8 mouse cellular contexts compared by ENCODE assay signal in the genomic region with DNA sequence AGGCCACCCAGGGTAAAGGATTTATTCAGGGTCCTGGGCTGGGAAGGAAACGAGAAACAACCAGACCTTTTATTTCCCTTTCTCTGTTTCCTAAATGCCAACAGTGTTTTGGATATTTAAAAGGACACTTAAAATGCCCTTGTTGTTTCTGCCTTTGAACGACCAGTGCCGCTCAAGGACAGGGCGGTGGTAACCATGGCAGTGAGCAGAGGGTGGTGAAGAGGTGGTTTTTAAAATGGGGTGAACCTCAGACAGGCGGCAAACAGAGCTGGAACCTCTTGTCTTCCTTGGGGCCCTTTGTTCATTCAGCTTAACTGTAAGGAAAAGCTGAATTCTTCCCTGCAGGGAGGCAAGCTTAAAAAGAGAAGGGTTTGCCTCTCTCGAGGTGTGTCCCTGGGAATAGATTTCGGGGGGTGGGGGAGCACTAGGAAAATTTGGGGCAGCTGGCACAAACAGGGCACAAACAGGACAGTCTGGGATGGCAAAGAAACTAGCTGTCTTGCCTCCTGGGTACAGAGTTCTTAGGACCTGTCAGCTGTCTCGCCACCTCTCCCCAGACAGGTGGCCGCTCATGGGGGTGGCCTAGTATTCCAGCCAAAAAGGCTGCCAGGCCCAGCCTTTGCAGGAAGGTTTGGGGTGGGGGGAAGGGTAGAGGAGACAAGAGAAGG. TPM values are rescaled to one million over a fixed set of nuclear protein-coding genes. Genes with fewer than 3 reads are reported as not detected.
DNase-seq lines count a peak whose midpoint lies in the region; ATAC-seq and TF ChIP-seq lines count a peak whose summit lies in the region.

No protein-coding gene starts in this region.

- peaks cover 7% of the 10 kb centered on the region for H3K27me3 ChIP-seq in spleen, adult 2 months (ENCODE audit: control insufficient read depth, insufficient read depth, low read length)
- H3K27me3 ChIP-seq in hindbrain, postnatal 0 days (ENCODE audit: insufficient read depth, low read length) = peaks cover 7% of the 10 kb centered on the region; the same call in 1 of the 2 replicates
- peaks cover 70% of the 10 kb centered on the region for H3K27me3 ChIP-seq in midbrain, embryonic 13.5 days

- H3K4me3 ChIP-seq in spleen, adult 2 months (ENCODE audit: extremely low read depth, insufficient read depth, insufficient read length) = no peak overlapping the region
- H3K4me3 ChIP-seq in hindbrain, postnatal 0 days (ENCODE audit: low read length) = 0 out of 2 replicates have a peak overlapping the region, but pooled peaks have one; percentile 39
- peak overlapping the region; percentile 44; the same call in 1 of the 2 replicates for H3K4me3 ChIP-seq in midbrain, embryonic 13.5 days (replicated peaks)

- H3K4me2 ChIP-seq in hindbrain, postnatal 0 days (ENCODE audit: low read depth, low read length) = peak overlapping the region; percentile 68
- H3K4me2 ChIP-seq in midbrain, embryonic 13.5 days (replicated peaks) = peak overlapping the region; percentile 94

- TF ChIP-seq CTCF in spleen, adult 2 months (IDR thresholded peaks at IDR 0.05; ENCODE audit: extremely low read depth, insufficient read depth, insufficient read length, insufficient replicate concordance) = no peak
- TF ChIP-seq CTCF in hindbrain, postnatal 0 days (IDR thresholded peaks at IDR 0.05; ENCODE audit: low read depth) = no peak

- peak; percentile 10; the same call in 1 of the 2 replicates for ATAC-seq in hindbrain, postnatal 0 days
- no peak; the same call in 1 of the 2 replicates for ATAC-seq in midbrain, embryonic 13.5 days

- H3K9me3 ChIP-seq in hindbrain, postnatal 0 days (ENCODE audit: low read length) = no peaks in the 10 kb centered on the region
- no peaks in the 10 kb centered on the region for H3K9me3 ChIP-seq in midbrain, embryonic 13.5 days

- DNase-seq in gastrocnemius, adult 18-20 months (ENCODE audit: low spot score) = peak; percentile 18
- DNase-seq in gastrocnemius, postnatal 10 days = no peak
- no peak for DNase-seq in spleen, adult 2 months (ENCODE audit: low read depth in 1 of 2, low spot score in 2 of 2)
- no peak for DNase-seq in spleen, postnatal 14 days (ENCODE audit: low spot score in 2 of 2)
- no peak for DNase-seq in hindbrain, postnatal 0 days (ENCODE audit: low spot score)
- no peak for DNase-seq in yolk sac, embryonic 10.5 days (ENCODE audit: low spot score)
- DNase-seq in left cerebral cortex, adult 11 months (ENCODE audit: low spot score) = no peak

- H3K9ac ChIP-seq in hindbrain, postnatal 0 days (replicated peaks; ENCODE audit: low read length) = no peak overlapping the region
- 0 out of 2 replicates have a peak overlapping the region, but pooled peaks have one; percentile 54 for H3K9ac ChIP-seq in midbrain, embryonic 13.5 days (replicated peaks)

- no peak for TF ChIP-seq POLR2A in spleen, adult 2 months (IDR thresholded peaks at IDR 0.05; ENCODE audit: low read depth, low read length)

- peak overlapping the region; percentile 61; the same call in 1 of the 2 replicates for H3K27ac ChIP-seq in spleen, adult 2 months (ENCODE audit: insufficient read depth, low read length)
- H3K27ac ChIP-seq in hindbrain, postnatal 0 days = peak overlapping the region; percentile 48; the same call in 1 of the 2 replicates
- H3K27ac ChIP-seq in midbrain, embryonic 13.5 days = no peak overlapping the region

- no peaks in the 10 kb centered on the region for H3K36me3 ChIP-seq in spleen, adult 2 months (ENCODE audit: control insufficient read depth, insufficient read depth, low read length)
- no peaks in the 10 kb centered on the region for H3K36me3 ChIP-seq in hindbrain, postnatal 0 days (ENCODE audit: insufficient read depth, low read length)
- H3K36me3 ChIP-seq in midbrain, embryonic 13.5 days = no peaks in the 10 kb centered on the region

- H3K4me1 ChIP-seq in spleen, adult 2 months (ENCODE audit: control insufficient read depth, insufficient read depth, insufficient read length) = peaks cover 21% of the 10 kb centered on the region
- peaks cover 31% of the 10 kb centered on the region for H3K4me1 ChIP-seq in hindbrain, postnatal 0 days (ENCODE audit: insufficient read depth, low read length)
- H3K4me1 ChIP-seq in midbrain, embryonic 13.5 days (replicated peaks) = peaks cover 38% of the 10 kb centered on the region

- WGBS in spleen, adult 2 months = 68% methylated on average over 9 of the region's 9 CpGs
- WGBS in hindbrain, postnatal 0 days = 8% methylated on average over 9 of the region's 9 CpGs
- WGBS in midbrain, embryonic 13.5 days = 6% methylated on average over 9 of the region's 9 CpGs

RNA-seq across cellular contexts. Expression of a gene that starts 7.5 kb away (rescaled TPM):
- 100 to 1,000 TPM; 105 to 142 TPM for total RNA-seq in gastrocnemius, adult 18-20 months (2021)
- total RNA-seq in gastrocnemius, postnatal 10 days (2021) = 10 to 100 TPM; 50.4 to 83.1 TPM
- 6.3 and 9.2 TPM in 2 replicates for polyA plus RNA-seq in spleen, adult 2 months (2012; rRNA removed)
- 19.1 and 20.1 TPM in 2 replicates for total RNA-seq in hindbrain, postnatal 0 days (2014; rRNA removed)
- polyA plus RNA-seq in hindbrain, postnatal 0 days (2015; fragmentation: Nextera tagmentation; extraction: Ambion mirVana) = 9.5 and 10.5 TPM in 2 replicates
- polyA plus RNA-seq in midbrain, embryonic 13.5 days (2015; fragmentation: Nextera tagmentation; extraction: Ambion mirVana) = 0.89 and 1.0 TPM in 2 replicates
